Mouse (Mus musculus) effector memory CD4-positive, alpha-beta T cell, adult 5 months (primary cell): ENCODE data around the gene Clcnka. TPM values are rescaled to one million over a fixed set of nuclear protein-coding genes. Genes with fewer than 3 reads are reported as not detected.

Source experiments
- polyA plus RNA-seq: library from polyadenylated mRNA; unstranded; fragments of 100-300 nt; shearing (Covaris generic); gene quantifications from one replicate; pipeline ENCODE4 v1.2.1, GENCODE M21; 2017

Clcnka gene
- not detected for polyA plus RNA-seq

GRCm38 (mm10) chr4:141398545-141398944, at the start of gene Clcnka:
Gene Clcnka (minus strand): TSS chr4:141398724.

GRCm38 (mm10) chr4:141444451-141445327, 46.2 kb upstream of the Clcnka start, which contains the start of gene Zbtb17:
Gene Zbtb17 (plus strand): TSS chr4:141444654.

GRCm38 (mm10) chr4:141435974-141436373, 37.5 kb upstream of the Clcnka start, which contains the start of gene Srarp:
Gene Srarp (minus strand): TSS chr4:141436105.

GRCm38 (mm10) chr4:141420192-141420829, 21.8 kb upstream of the Clcnka start, which contains the start of gene Hspb7:
Gene Hspb7 (plus strand): TSS chr4:141420779.

GRCm38 (mm10) chr4:141415924-141416323, 17.4 kb upstream of the Clcnka start, which contains the start of gene Clcnkb:
Gene Clcnkb (minus strand): TSS chr4:141416014.

GRCm38 (mm10) chr4:141367997-141368791, 30.3 kb downstream of the Clcnka start, which contains the start of gene Fam131c:
Gene Fam131c (plus strand): TSS chr4:141368220.

Other genes with a start within 250 kb of the Clcnka start
- 2.1 TPM for gene Rsg1, start 184.8 kb downstream of the Clcnka start, polyA plus RNA-seq
- not detected for gene Arhgef19, start 159.2 kb downstream of the Clcnka start, polyA plus RNA-seq
- gene Epha2, start 97.5 kb downstream of the Clcnka start, polyA plus RNA-seq = not detected
- not detected for gene Fam131c, start 30.5 kb downstream of the Clcnka start, polyA plus RNA-seq
- gene Clcnkb, start 17.3 kb upstream of the Clcnka start, polyA plus RNA-seq = not detected
- gene Hspb7, start 22.1 kb upstream of the Clcnka start, polyA plus RNA-seq = not detected
- not detected for gene Srarp, start 37.4 kb upstream of the Clcnka start, polyA plus RNA-seq
- 37.9 TPM for gene Zbtb17, start 45.9 kb upstream of the Clcnka start, polyA plus RNA-seq
- 30.0 TPM for gene Spen, start 139.9 kb upstream of the Clcnka start, polyA plus RNA-seq
- not detected for gene Fblim1, start 207.4 kb upstream of the Clcnka start, polyA plus RNA-seq
- 0.29 TPM for gene Tmem82, start 219.9 kb upstream of the Clcnka start, polyA plus RNA-seq
- gene Slc25a34, start 225.1 kb upstream of the Clcnka start, polyA plus RNA-seq = not detected